Mouse (Mus musculus) layer of hippocampus, postnatal 25 days (tissue): ENCODE measurements around the gene Mmd. TPM values are rescaled to one million over a fixed set of nuclear protein-coding genes. Genes with fewer than 3 reads are reported as not detected.

Experiments used
- DNase-seq, 2 experiments: peaks; one replicate each; pipeline ENCODE4 v3.0.0; 2022; ENCODE audit warnings: mixed read lengths in 2 of 2, low spot score in 1 of 2; ENCODE audit errors: extremely low spot score in 1 of 2
- total RNA-seq, 2 experiments: library from RNA; stranded (reverse); gene quantifications; 2 replicates each; pipeline ENCODE4 v1.2.3; 2021

The Mmd gene
- total RNA-seq: 100 to 1,000 TPM; 342 to 379 TPM

- DNase-seq: peak; percentile 80 to 93
Observed at GRCm38 (mm10) chr11:90249025-90249650, at the start of gene Mmd. Gene Mmd, plus strand, starts transcription at chr11:90249456.

GRCm38 (mm10) chr11:90200826-90201225 lies 48.4 kb upstream of the Mmd start:
- no peak for DNase-seq

GRCm38 (mm10) chr11:90214246-90214645 lies 35.0 kb upstream of the Mmd start:
- DNase-seq: no peak

- no peak for DNase-seq
Observed at GRCm38 (mm10) chr11:90220022-90220645, 29.1 kb upstream of the Mmd start.

GRCm38 (mm10) chr11:90220750-90221149 lies 28.5 kb upstream of the Mmd start:
- DNase-seq: no peak

- no peak for DNase-seq
Observed at GRCm38 (mm10) chr11:90224914-90225470, 24.3 kb upstream of the Mmd start.

GRCm38 (mm10) chr11:90227000-90227922 lies 22.0 kb upstream of the Mmd start:
- DNase-seq: no peak

- no peak for DNase-seq
Observed at GRCm38 (mm10) chr11:90228251-90228949, 20.9 kb upstream of the Mmd start.

- DNase-seq: no peak
Observed at GRCm38 (mm10) chr11:90229800-90230199, 19.5 kb upstream of the Mmd start.

GRCm38 (mm10) chr11:90230671-90231070 lies 18.6 kb upstream of the Mmd start:
- no peak for DNase-seq

- DNase-seq: no peak
Observed at GRCm38 (mm10) chr11:90231631-90232030, 17.6 kb upstream of the Mmd start.

- DNase-seq: no peak
Observed at GRCm38 (mm10) chr11:90232685-90233084, 16.6 kb upstream of the Mmd start.

- no peak for DNase-seq
Observed at GRCm38 (mm10) chr11:90235221-90235620, 14.0 kb upstream of the Mmd start.

- no peak for DNase-seq
Observed at GRCm38 (mm10) chr11:90237616-90238015, 11.6 kb upstream of the Mmd start.

GRCm38 (mm10) chr11:90238657-90239056 lies 10.6 kb upstream of the Mmd start:
- DNase-seq: no peak

- no peak for DNase-seq
Observed at GRCm38 (mm10) chr11:90240652-90241330, 8.5 kb upstream of the Mmd start.

GRCm38 (mm10) chr11:90241874-90242273 lies 7.4 kb upstream of the Mmd start:
- DNase-seq: no peak

- no peak for DNase-seq
Observed at GRCm38 (mm10) chr11:90243300-90243699, 6.0 kb upstream of the Mmd start.

- no peak for DNase-seq
Observed at GRCm38 (mm10) chr11:90245630-90246029, 3.6 kb upstream of the Mmd start.

GRCm38 (mm10) chr11:90246676-90247075 lies 2.6 kb upstream of the Mmd start:
- DNase-seq: no peak
